Mouse (Mus musculus) lung, adult 2 months (tissue): Measurements from ENCODE around the gene Tnfsf8.

Experiments used
- CTCF ChIP-seq: fragments of 200-500 bp; IDR thresholded peaks from 2 replicates; pipeline ENCODE4 v1.5.1; 2011; ENCODE audit warnings: mild to moderate bottlenecking, low read length, control low read depth; ENCODE audit not compliant: insufficient read depth
- POLR2A ChIP-seq: fragments of 200-500 bp; IDR thresholded peaks from 2 replicates; pipeline ENCODE4 v1.6.1; 2011; ENCODE audit warnings: low read depth, mild to moderate bottlenecking, control low read depth, low read length, borderline replicate concordance; ENCODE audit errors: extremely low read depth

GRCm38 (mm10) chr4:63876720-63877119 is 15.6 kb upstream of the Tnfsf8 start:
- TF ChIP-seq POLR2A = no peak
- no peak for TF ChIP-seq CTCF
